Comparison of ENCODE assay signal across 31 mouse cellular contexts in genomic region chr7:57706092-57706491, GRCm38 (mm10).
DNase-seq lines count a peak whose midpoint lies in the region; ATAC-seq lines count a peak whose summit lies in the region.
"Had no signal": no experiment of that assay in that cellular context is flagged by ENCODE, and none has a peak within 500 bp of the region (broad histone marks: within the 10 kb centered on the region; RNA-seq: fewer than 3 reads in every experiment).

No protein-coding gene starts in this region.

- H3K4me1 ChIP-seq in midbrain, embryonic 11.5 days (ENCODE audit: control insufficient read depth, insufficient read depth, low read length): no peaks in the 10 kb centered on the region
- peaks cover 6% of the 10 kb centered on the region; the same call in 1 of the 2 replicates for H3K4me1 ChIP-seq in midbrain, embryonic 13.5 days (replicated peaks)
- H3K4me1 ChIP-seq: midbrain, embryonic 12.5 days had no signal

- H3K4me2 ChIP-seq in midbrain, embryonic 11.5 days: no peak overlapping the region
- no peak overlapping the region for H3K4me2 ChIP-seq in midbrain, embryonic 13.5 days (replicated peaks)
- H3K4me2 ChIP-seq: heart, embryonic 13.5 days; hindbrain, embryonic 14.5 days; midbrain, embryonic 12.5 days; neural tube, embryonic 15.5 days had no signal

- no peaks in the 10 kb centered on the region for H3K36me3 ChIP-seq in midbrain, embryonic 11.5 days (ENCODE audit: control insufficient read depth, insufficient read depth, low read length)
- H3K36me3 ChIP-seq in midbrain, embryonic 13.5 days: no peaks in the 10 kb centered on the region
- H3K36me3 ChIP-seq: heart, embryonic 13.5 days; midbrain, embryonic 12.5 days; neural tube, embryonic 15.5 days had no signal

- WGBS in midbrain, embryonic 11.5 days: 95% methylated on average over 6 of the region's 6 CpGs
- WGBS in midbrain, embryonic 13.5 days: 92% methylated on average over 6 of the region's 6 CpGs

- no peak overlapping the region for H3K4me3 ChIP-seq in midbrain, embryonic 11.5 days (ENCODE audit: low read depth, low read length)
- no peak overlapping the region for H3K4me3 ChIP-seq in midbrain, embryonic 13.5 days (replicated peaks)
- H3K4me3 ChIP-seq: erythroblast, embryonic 14.5 days; heart, embryonic 13.5 days; midbrain, embryonic 12.5 days; neural tube, embryonic 15.5 days had no signal

- no peak overlapping the region for H3K27ac ChIP-seq in midbrain, embryonic 11.5 days (ENCODE audit: low read depth, low read length)
- H3K27ac ChIP-seq in midbrain, embryonic 13.5 days: no peak overlapping the region
- H3K27ac ChIP-seq: heart, embryonic 13.5 days; liver, embryonic 14.5 days; midbrain, embryonic 12.5 days had no signal

- no peak overlapping the region for H3K9ac ChIP-seq in midbrain, embryonic 11.5 days (ENCODE audit: low read length)
- no peak overlapping the region for H3K9ac ChIP-seq in midbrain, embryonic 13.5 days (replicated peaks)
- H3K9ac ChIP-seq: heart, embryonic 13.5 days; hindbrain, embryonic 14.5 days; liver, embryonic 14.5 days; midbrain, embryonic 12.5 days; neural tube, embryonic 15.5 days had no signal

- ATAC-seq in midbrain, embryonic 11.5 days (ENCODE audit: low FRiP score): 0 out of 2 replicates have a peak, but pooled peaks have one; percentile 14
- no peak for ATAC-seq in midbrain, embryonic 13.5 days
- ATAC-seq in monocyte, adult 5-6 weeks (replicated peaks; ENCODE audit: insufficient number of reproducible peaks, low FRiP score, low TSS enrichment, poor library complexity, severe bottlenecking): no peak
- ATAC-seq: activated CD4-positive, CD25-positive, alpha-beta regulatory T cell, adult 4 months; forebrain, embryonic 16.5 days; intestine, postnatal 0 days had no signal

- H3K27me3 ChIP-seq in midbrain, embryonic 11.5 days (ENCODE audit: control insufficient read depth, insufficient read depth, low read length): no peaks in the 10 kb centered on the region
- H3K27me3 ChIP-seq in midbrain, embryonic 13.5 days: no peaks in the 10 kb centered on the region
- H3K27me3 ChIP-seq: heart, embryonic 13.5 days; midbrain, embryonic 12.5 days; neural tube, embryonic 15.5 days had no signal

- H3K9me3 ChIP-seq in midbrain, embryonic 11.5 days (ENCODE audit: control insufficient read depth, low read length): no peaks in the 10 kb centered on the region
- no peaks in the 10 kb centered on the region for H3K9me3 ChIP-seq in midbrain, embryonic 13.5 days
- H3K9me3 ChIP-seq: heart, embryonic 13.5 days; midbrain, embryonic 12.5 days; neural tube, embryonic 15.5 days had no signal

- peak; percentile 17 to 25 for DNase-seq in left cerebral cortex, adult 18-20 months (ENCODE audit: low spot score in 2 of 2)
- DNase-seq in left cerebral cortex, adult 8-10 months (ENCODE audit: low spot score in 2 of 2): no peak
- no peak for DNase-seq in midbrain, embryonic 11.5 days (ENCODE audit: low spot score, missing footprints)
- DNase-seq in brain, adult 2 months (ENCODE audit: low read depth, low spot score): peak; percentile 72
- peak; percentile 5 for DNase-seq in skeletal muscle tissue, adult 2 months (ENCODE audit: low read depth, low spot score)
- DNase-seq: adrenal gland, adult 2 months; B cell, adult 2 months; cerebellum, adult 8-10 months; cerebellum, postnatal 25 days; gastrocnemius, postnatal 10 days; heart, postnatal 10 days; kidney, adult 9 months; kidney, postnatal 10 days; liver; lung, adult 2 months; lung, postnatal 14 days; retina, postnatal 1 day; spleen, adult 18-20 months; thymus, adult 18-20 months; thymus, postnatal 25 days had no signal

Comparison
In these comparisons a context has a peak if more than half of its experiments do, and no peak if none do; other contexts are left out.
1. DNase-seq: peak in left cerebral cortex, adult 18-20 months (2 of 2), brain, adult 2 months (single experiment) and skeletal muscle tissue, adult 2 months (single experiment); none in left cerebral cortex, adult 8-10 months (0 of 2) and midbrain, embryonic 11.5 days (single experiment).